Mouse (Mus musculus): ENCODE results near the gene Gabrr2. TPM values are rescaled to one million over a fixed set of nuclear protein-coding genes. Genes with fewer than 3 reads are reported as not detected.

Gene Gabrr2
- 0.30 and 0.31 TPM in 2 replicates for polyA plus RNA-seq (2012; rRNA removed)

DNA sequence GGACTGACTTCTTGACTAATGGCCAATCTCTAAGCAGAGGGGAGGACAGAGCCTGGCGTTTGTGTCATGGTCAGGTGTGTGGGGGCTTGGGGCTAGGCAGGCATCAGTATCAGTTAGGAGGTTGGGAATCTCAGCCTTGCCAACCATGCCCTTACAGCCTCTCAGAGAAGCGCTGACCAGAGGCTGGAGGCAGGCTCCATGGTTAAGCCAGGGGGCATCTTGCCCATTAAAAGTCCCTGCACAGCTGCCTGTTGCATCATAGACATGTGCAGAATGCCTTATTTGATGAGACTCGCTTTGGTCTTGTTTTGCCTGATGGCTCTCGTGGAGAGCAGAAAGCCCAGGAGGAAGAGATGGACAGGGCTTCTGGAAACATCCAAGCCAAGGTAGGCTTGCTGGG, at the start of gene Gabrr2:
Gene Gabrr2 (plus strand): TSS at position 19 of the 400 bp plus-strand sequence.

DNA sequence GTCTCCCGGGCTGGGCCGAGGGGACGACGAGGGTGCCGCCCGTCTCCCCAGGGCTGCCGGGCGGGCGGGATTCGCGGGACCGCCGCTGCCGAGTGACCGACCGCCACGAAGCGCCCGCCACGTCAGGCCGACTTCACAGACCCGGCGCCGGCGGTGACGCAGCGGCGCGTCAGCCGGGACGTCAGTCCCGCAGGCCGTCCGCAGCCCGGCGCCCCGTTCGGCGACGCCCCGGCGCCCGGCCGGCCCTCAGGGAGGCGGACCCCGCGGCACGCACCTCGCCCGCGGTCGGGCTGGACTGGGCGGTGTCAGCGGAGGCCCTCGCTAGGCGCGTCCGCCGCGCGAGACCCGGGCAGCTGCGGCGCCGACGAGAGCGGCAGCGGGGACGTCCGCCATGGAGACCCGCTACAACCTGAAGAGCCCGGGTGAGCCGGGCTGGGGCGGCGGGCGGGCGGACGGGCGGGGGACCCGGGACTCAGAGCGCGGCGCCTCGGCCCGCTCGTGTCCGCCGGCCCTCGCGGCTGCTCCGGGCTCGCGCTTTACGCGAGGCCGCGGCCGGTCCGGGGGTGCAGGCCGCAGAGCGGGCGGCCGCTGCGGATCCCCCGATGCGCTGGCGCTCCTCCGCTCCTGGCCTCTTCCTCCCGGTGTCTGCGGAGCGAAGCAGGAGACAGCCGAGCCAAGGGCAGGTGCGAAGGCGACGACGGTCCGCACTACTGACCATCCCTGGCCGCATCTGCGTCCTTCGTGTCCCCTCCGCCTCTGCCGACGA, 31.4 kb upstream of the Gabrr2 start, which contains the start of gene Ube2j1:
Gene Ube2j1 (plus strand): TSS at position 222 of the 766 bp plus-strand sequence.

DNA sequence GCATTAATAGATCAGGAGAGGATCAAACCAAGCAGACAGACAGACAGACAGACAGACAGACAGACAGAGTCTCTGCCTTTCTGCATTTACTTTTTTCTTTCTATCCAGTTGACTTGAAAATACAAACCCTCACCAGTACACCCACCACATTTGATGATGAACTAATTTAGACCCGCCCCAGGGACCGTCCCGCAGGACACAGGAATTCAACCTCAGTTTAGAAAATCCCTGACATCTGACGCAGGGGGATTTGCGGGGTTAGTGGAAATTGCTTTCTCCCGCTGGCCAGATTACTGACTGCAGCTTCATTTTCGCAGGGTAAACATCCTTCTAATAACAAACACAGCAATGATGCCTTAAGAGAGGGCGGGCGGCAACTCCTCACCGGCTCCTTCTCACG, 69.4 kb downstream of the Gabrr2 start, which contains the start of gene Gabrr1:
Gene Gabrr1 (plus strand): TSS at position 301 of the 400 bp plus-strand sequence.

Other genes with a start within 250 kb of the Gabrr2 start
- 13.2 and 14.5 TPM in 2 replicates for gene Ankrd6, start 112.2 kb upstream of the Gabrr2 start, polyA plus RNA-seq (2012; rRNA removed)
- 22.7 and 30.1 TPM in 2 replicates for gene Rragd, start 80.0 kb upstream of the Gabrr2 start, polyA plus RNA-seq (2012; rRNA removed)
- 20.1 and 30.4 TPM in 2 replicates for gene Ube2j1, start 31.6 kb upstream of the Gabrr2 start, polyA plus RNA-seq (2012; rRNA removed)
- 0.06 TPM in 1 of 2 replicates, not detected in the other for gene Gabrr1, start 69.5 kb downstream of the Gabrr2 start, polyA plus RNA-seq (2012; rRNA removed)
- gene Pm20d2, start 126.7 kb downstream of the Gabrr2 start, polyA plus RNA-seq (2012; rRNA removed) = 1.3 and 1.6 TPM in 2 replicates
- gene Srsf12, start 146.0 kb downstream of the Gabrr2 start, polyA plus RNA-seq (2012; rRNA removed) = 3.9 and 6.2 TPM in 2 replicates
- 47.3 and 47.8 TPM in 2 replicates for gene Pnrc1, start 227.2 kb downstream of the Gabrr2 start, polyA plus RNA-seq (2012; rRNA removed)
- 13.9 and 14.0 TPM in 2 replicates for gene Rngtt, start 247.3 kb downstream of the Gabrr2 start, polyA plus RNA-seq (2012; rRNA removed)

All from central nervous system, embryonic 11.5 days (tissue).